Mouse (Mus musculus) c-Kit-positive CD71-positive TER-119-negative erythroid progenitor cells, embryonic 14.5 days (primary cell): ENCODE results near the gene Ifi214.
"Not testable (repeated sequence)": the region's sequence is repeated elsewhere in the genome, so short reads cannot be mapped to it uniquely, and the experiment has no call there.

ENCODE experiments used
- DNase-seq: peaks from one replicate; pipeline ENCODE4 v3.0.0-alpha.2; 2013; ENCODE audit warnings: low read depth

The Ifi214 gene

DNA sequence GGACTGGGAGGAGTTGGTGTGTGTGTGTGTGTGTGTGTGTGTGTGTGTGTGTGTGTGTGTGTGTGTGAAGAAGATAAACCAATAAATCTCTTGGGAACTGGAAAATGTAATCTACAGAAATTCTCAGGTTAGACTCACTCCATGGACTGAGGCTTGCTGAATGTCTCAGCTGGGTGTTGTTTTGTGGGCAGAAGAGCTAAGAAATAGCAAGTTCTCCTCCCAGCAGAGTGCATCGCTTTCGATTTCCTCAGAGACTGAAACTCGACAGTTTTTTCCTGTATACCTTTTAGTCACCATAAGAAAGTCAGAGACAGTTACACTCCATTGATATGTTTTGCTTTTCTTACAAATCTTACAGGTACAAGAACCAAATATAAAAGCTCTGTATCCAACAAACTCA lies at the start of gene Ifi214:
Gene Ifi214 (minus strand): TSS at position 167 of the 400 bp plus-strand sequence.
- not testable (repeated sequence) for DNase-seq

DNA sequence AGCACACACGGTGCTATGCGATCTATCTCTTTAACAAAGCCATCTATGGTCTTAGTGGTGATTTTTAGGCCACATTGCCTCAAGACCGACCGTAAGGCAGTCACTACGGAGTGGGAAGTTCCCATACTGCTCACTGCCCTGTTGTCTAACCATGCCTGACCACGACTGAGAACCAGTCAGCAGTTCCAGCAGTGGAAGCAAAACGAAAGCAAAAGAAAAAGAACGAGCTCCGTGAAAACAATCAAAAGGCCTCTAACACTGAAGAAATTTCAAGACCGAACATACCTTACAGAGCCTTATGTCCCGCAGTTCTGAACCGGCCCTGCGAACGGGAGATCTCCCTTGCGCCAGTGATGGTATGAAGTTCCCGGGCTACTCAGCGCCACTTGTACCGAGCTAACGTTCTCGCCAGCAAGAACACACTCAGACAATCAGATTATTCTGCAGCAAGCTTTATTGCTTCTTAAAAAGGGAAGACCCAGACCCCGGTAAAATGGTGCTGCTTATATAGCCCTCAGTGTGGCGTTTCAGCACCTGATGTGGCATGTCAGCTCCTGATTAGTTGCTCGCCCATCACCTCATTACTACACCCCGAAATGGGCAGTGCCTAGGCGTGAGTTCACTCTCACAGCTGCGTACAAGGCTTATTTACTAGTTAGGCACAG lies 44.3 kb upstream of the Ifi214 start:
- no peak for DNase-seq

- no peak for DNase-seq
Measured at GRCm38 (mm10) chr1:173579079-173579478, 43.3 kb upstream of the Ifi214 start.

- not testable (repeated sequence) for DNase-seq
Measured at GRCm38 (mm10) chr1:173550491-173551050, 14.8 kb upstream of the Ifi214 start.

GRCm38 (mm10) chr1:173548798-173549197 lies 13.0 kb upstream of the Ifi214 start:
- not testable (repeated sequence) for DNase-seq

- no peak for DNase-seq
Measured at GRCm38 (mm10) chr1:173521452-173521851, 14.3 kb downstream of the Ifi214 start.

DNA sequence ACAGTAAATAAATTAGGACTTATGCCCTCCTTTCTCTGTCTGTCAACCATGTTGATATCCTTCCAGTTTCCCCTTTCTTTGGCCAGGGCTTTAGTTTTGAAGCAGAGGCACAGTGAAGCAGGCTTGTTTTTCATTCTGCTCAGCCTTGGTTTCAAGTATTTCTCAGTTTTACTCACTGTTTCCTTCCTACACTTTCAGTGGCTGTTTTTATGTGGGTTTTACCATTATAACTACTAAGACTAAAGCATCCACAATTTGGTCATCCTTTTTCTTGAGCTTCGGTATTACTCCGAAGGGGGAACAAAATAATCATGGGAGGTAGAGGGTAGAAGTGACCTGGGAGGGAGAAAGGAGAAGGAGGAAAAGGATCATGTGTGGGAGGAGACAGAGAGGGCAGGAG lies 25.2 kb downstream of the Ifi214 start:
- not testable (repeated sequence) for DNase-seq

- not testable (repeated sequence) for DNase-seq
Measured at GRCm38 (mm10) chr1:173491483-173491882, 44.3 kb downstream of the Ifi214 start.

GRCm38 (mm10) chr1:173490812-173491480 lies 44.8 kb downstream of the Ifi214 start, which contains the start of gene Ifi206:
Gene Ifi206 (minus strand): TSS chr1:173491041.
- DNase-seq, result not testable (repeated sequence)

DNA sequence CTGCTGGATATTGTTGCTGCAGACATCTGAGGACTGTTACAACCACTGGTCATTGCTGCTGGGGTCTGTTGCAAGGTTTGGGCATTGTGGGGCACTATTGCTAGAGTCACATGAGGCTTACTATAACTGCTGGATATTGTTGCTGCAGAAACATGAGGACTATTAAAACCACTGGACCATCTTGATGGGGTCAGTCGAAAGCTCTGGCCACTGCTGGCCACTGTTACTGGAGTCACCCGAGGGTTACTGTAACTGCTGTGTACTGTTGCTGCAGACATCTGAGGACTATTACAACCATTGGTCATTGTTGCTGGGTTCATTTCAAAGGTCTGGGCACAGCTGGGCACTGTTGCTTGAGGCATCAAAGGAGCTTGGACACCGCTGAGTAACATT lies 54.6 kb downstream of the Ifi214 start:
- not testable (repeated sequence) for DNase-seq

DNA sequence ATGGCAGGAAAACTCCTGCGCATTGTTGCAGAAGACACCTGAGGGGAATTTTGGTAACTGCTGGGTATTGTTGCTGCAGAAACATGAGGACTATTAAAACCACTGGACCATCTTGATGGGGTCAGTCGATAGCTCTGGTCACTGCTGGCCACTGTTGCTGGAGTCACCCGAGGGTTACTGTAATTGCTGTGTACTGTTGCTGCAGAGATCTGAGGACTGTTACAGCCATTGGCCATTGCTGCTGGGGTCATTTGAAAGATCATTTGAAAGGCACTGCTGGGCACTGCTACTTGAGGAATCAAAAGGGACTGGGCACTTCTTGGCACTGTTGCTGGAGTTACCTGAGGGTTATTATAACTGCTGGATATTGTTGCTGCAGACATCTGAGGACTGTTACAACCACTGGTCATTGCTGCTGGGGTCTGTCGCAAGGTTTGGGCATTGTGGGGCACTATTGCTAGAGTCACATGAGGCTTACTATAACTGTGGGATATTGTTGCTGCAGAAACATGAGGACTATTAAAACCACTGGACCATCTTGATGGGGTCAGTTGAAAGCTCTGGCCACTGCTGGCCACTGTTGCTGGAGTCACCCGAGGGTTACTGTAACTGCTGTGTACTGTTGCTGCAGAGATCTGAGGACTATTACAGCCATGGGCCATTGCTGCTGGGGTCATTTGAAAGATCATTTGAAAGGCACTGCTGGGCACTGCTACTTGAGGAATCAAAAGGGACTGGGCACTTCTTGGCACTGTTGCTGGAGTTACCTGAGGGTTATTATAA lies 55.2 kb downstream of the Ifi214 start:
- not testable (repeated sequence) for DNase-seq
